ENCODE assay signal across 34 mouse cellular contexts in the genomic region with DNA sequence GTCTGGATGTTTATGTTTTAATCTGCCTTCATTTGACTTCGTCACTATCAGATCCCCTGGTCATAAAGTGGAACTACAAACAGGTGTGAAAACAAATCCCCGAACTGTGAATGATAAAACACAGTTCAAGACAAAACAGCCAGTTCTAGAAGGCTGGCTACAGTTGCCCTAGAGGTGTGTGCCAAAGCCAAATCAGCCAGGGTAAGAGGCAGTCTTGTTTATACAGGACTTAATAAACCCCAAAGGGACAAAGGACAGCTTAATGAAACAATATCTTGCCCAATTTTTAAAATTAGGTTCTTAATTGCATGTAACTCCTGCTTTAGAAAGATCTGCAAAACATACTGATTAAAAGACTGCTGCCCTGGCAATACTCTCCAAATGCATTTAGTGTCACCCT.
"Had no signal": no experiment of that assay in that cellular context is flagged by ENCODE, and none has a peak within 500 bp of the region (broad histone marks: within the 10 kb centered on the region; RNA-seq: fewer than 3 reads in every experiment).

No protein-coding gene starts in this region.

- ATAC-seq: hindbrain, embryonic 16.5 days; hindbrain, postnatal 0 days; inflammation-experienced regulatory T-cells, adult 6 months; intestine, embryonic 15.5 days; intestine, embryonic 16.5 days; intestine, postnatal 0 days had no signal

- H3K27ac ChIP-seq: heart, embryonic 13.5 days; heart, embryonic 15.5 days; hindbrain, embryonic 10.5 days; hindbrain, embryonic 12.5 days; hindbrain, embryonic 13.5 days; hindbrain, embryonic 14.5 days; hindbrain, embryonic 15.5 days; hindbrain, postnatal 0 days; intestine, embryonic 15.5 days; kidney, embryonic 15.5 days; kidney, postnatal 0 days; layer of hippocampus, adult 2 months; left cerebral cortex, adult 2 months had no signal

- H3K9ac ChIP-seq: heart, embryonic 12.5 days; heart, embryonic 13.5 days; heart, embryonic 15.5 days; hindbrain, embryonic 12.5 days; hindbrain, embryonic 13.5 days; hindbrain, embryonic 14.5 days; hindbrain, embryonic 15.5 days; intestine, embryonic 15.5 days; kidney, embryonic 15.5 days had no signal

- H3K36me3 ChIP-seq: heart, embryonic 12.5 days; heart, embryonic 13.5 days; heart, embryonic 15.5 days; hindbrain, embryonic 10.5 days; hindbrain, embryonic 12.5 days; hindbrain, embryonic 13.5 days; hindbrain, embryonic 15.5 days; intestine, embryonic 15.5 days; kidney, embryonic 15.5 days had no signal

- H3K4me1 ChIP-seq: heart, embryonic 12.5 days; heart, embryonic 13.5 days; heart, embryonic 15.5 days; hindbrain, embryonic 10.5 days; hindbrain, embryonic 12.5 days; hindbrain, embryonic 13.5 days; hindbrain, embryonic 15.5 days; intestine, embryonic 15.5 days; kidney, embryonic 15.5 days had no signal

- H3K4me2 ChIP-seq: heart, embryonic 12.5 days; heart, embryonic 13.5 days; heart, embryonic 15.5 days; hindbrain, embryonic 12.5 days; hindbrain, embryonic 13.5 days; hindbrain, embryonic 14.5 days; hindbrain, embryonic 15.5 days; intestine, embryonic 15.5 days; kidney, embryonic 15.5 days had no signal

- H3K27me3 ChIP-seq: heart, embryonic 12.5 days; heart, embryonic 13.5 days; heart, embryonic 15.5 days; hindbrain, embryonic 12.5 days; hindbrain, embryonic 13.5 days; hindbrain, embryonic 15.5 days; intestine, embryonic 15.5 days; kidney, embryonic 15.5 days had no signal

- H3K4me3 ChIP-seq: heart, embryonic 12.5 days; heart, embryonic 13.5 days; heart, embryonic 15.5 days; hindbrain, embryonic 10.5 days; hindbrain, embryonic 12.5 days; hindbrain, embryonic 13.5 days; hindbrain, embryonic 15.5 days; intestine, embryonic 15.5 days; kidney, embryonic 15.5 days; layer of hippocampus, adult 2 months; left cerebral cortex, adult 2 months had no signal

- H3K9me3 ChIP-seq: heart, embryonic 12.5 days; heart, embryonic 13.5 days; heart, embryonic 15.5 days; hindbrain, embryonic 10.5 days; hindbrain, embryonic 12.5 days; hindbrain, embryonic 13.5 days; hindbrain, embryonic 15.5 days; intestine, embryonic 15.5 days; kidney, embryonic 15.5 days had no signal

- DNase-seq: heart, postnatal 10 days; heart, postnatal 14 days; heart, postnatal 36 days; heart, postnatal 4 days; kidney, adult 11 months; kidney, adult 18-20 months; kidney, adult 2 months; kidney, adult 8-10 months; kidney, adult 9 months; kidney, postnatal 10 days; kidney, postnatal 14 days; kidney, postnatal 25 days; kidney, postnatal 36 days; kidney, postnatal 4 days; layer of hippocampus, adult 9-11 months; layer of hippocampus, postnatal 36 days had no signal
